Mouse (Mus musculus): ENCODE data around the gene Spink2.
"Not testable (repeated sequence)": the region's sequence is repeated elsewhere in the genome, so short reads cannot be mapped to it uniquely, and the experiment has no call there.

DNA sequence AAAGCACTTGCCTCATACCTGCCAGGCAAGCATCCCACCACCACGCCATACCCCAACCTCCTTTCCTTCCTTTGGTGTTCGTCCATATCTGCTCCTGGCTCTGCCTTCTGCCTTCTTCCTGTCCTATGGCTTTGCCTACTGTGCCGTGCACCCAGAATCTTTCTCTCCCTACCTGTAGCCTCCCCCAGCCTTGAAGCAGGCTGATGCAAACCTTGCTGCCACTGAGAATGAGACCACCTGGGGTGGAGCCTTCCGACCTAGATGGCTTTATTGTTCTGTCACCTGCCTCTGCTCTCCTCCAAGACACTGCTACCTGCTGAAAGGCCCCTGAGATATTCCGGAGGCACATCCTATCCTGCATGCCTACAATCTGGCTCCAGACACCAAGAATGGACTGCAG is 27.4 kb downstream of the Spink2 start:
- TF ChIP-seq CTCF (IDR thresholded peaks at IDR 0.05; ENCODE audit: borderline replicate concordance, extremely low read depth, insufficient read depth, insufficient read length); POLR2A (IDR thresholded peaks at IDR 0.05; ENCODE audit: borderline replicate concordance, extremely low read depth, insufficient read depth, insufficient read length, poor library complexity, severe bottlenecking): not testable (repeated sequence)
